Mouse (Mus musculus): ENCODE measurements around the gene Gmppa.

Gene Gmppa

DNA sequence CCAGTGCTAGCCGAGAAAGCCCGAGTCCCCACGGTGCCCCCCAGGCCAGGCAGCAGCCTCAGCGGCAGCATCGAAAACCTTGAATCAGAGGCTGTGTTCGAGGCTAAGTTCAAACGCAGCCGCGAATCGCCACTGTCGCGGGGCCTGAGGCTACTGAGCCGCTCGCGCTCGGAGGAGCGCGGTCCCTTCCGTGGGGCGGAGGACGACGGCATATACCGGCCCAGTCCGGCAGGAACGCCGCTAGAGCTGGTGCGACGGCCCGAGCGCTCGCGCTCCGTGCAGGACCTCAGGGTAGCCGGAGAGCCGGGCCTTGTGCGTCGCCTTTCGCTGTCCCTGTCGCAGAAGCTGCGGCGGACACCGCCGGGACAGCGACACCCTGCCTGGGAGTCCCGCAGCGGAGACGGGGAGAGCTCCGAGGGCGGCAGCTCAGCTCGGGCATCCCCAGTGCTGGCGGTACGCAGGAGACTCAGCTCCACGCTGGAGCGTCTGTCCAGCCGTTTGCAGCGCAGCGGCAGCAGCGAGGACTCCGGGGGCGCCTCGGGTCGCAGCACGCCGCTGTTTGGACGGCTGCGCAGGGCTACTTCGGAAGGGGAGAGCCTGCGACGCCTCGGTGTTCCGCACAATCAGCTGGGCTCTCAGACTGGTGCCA is 12.8 kb upstream of the Gmppa start:
- no peak for DNase-seq (ENCODE audit: low read depth, low spot score)

DNA sequence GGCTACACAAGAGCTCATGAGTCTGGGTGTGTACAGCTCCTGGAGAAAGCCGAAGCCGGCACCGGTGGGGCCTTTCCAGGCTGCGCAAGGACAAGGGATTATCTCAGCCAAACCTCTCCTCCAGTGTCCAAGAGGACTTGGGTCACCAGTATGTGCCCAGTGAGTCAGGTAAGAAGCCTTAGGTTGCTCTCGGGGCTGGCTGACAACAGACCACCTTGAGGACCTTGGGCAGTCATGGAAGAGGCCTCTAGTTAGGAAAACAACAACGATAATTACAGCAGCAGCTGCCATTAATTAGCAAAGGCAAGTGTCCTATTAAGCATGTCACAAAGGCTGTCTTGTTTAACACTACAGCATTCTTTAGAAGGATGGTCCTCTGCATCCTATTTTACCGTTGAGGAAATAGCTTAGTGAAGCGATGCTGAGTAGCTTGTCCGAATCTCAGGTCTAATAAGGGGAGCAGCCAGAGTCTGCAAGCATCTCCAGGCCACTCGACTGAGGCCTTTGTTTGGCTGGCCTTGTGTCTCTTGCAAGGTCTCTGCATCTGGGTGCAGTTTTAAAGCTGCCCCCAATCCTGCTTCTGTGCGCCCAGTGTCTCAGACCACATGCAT is 11.8 kb upstream of the Gmppa start:
- no peak for DNase-seq (ENCODE audit: low read depth, low spot score)

DNA sequence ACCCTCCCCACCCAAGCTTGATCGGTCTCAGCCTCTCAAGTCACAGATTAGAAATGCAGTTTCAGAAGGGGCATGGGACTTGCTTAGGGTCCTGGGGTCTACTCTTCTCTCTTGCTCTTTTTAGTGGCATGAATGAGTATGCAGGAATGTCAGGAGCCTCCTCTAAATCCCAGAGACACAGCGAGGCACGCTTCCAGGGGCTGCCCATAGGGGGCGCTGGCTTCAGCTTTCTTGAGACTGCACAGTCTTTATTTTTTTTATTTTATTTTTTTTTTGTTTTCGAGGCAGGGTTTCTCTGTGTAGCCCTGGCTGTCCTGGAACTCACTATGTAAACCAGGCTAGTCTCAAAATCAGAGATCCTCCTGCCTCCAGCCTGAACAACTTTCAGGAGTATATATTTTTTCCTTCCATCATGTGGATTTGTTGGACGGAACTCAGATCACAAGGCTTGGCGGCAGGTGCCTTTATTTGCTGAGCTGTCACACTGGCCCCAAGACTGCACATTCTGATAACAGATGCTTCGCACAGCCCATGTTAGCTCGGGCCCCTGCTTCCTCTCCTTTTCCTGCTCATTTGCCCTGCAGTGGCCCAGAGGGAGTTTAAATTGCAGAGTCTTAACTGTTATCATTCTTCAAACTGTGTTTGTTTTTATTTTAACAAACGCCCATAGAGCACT is 9.8 kb upstream of the Gmppa start:
- DNase-seq (ENCODE audit: low read depth, low spot score) = peak; percentile 91

DNA sequence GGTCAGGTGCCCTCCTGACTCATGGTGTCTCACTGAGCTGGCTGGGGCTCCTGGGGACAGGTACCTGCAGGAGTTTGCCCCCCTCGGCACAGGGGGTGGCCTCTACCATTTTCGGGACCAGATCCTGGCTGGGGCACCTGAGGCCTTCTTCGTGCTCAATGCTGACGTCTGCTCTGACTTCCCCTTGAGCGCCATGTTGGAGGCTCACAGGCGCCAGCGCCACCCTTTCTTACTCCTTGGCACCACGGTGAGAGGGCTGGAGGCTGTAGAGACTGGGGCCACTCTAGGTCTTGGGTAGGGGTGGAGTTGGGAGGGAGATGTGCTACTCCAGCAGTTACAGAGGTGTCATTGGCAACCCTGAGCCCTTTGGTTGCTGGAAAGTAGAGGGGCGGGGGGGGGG is 3.1 kb downstream of the Gmppa start:
- DNase-seq (ENCODE audit: low read depth, low spot score) = no peak

DNA sequence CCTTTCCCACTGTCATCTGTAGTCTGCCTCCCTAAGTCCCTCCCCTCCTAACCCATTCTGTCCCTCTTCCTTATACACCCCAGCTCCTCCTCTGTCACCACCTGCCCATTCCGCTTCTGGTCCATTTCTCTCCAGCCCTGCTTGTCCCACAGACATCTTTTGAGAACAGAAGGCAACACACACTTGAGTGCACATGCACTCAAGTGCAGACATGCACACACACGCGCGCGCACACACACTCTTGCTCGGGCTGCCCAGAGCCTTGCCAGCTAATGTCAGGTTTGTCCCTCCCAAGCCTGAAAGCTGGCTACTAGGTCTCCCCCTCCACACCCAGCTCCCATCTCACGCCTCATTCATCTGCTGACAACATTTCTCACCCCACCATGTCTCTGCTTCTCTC is 4.9 kb downstream of the Gmppa start:
- DNase-seq (ENCODE audit: low read depth, low spot score) = no peak

DNA sequence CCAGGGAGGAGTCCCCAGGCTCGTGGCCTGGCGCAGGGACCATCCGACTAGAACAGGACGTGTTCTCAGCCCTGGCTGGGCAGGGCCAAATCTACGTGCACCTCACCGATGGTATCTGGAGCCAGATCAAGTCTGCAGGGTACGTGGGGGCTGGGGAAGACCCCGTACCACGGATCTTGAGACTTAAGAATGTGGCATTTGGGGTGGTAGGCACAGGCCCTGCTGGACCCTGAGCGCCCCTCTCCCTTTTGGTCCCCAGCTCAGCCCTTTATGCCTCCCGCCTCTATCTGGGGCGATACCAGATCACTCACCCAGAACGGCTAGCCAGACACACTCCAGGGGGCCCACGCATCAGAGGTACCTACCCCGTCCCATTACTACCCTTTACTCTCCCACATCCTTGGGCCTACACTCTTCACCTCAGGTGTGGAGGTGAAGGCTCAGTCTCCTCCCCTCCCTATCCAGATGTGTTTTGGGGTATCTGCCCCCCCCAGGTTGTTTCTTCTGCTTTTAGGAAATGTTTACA is 5.8 kb downstream of the Gmppa start:
- DNase-seq (ENCODE audit: low read depth, low spot score) = no peak

DNA sequence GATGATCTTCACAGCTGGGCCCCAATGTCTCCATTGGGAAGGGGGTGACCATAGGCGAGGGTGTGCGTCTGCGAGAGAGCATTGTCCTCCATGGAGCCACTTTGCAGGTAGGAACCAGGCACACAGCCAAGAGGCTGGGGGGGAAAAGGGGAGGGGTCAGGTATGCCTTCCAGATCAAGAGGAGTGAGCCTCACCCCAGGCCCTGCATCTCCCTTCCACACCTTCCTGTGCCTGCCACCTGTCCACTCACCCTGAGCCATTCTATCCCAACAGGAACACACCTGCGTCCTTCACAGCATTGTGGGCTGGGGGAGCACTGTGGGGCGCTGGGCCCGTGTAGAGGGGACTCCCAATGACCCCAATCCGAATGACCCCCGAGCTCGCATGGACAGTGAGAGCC is 6.4 kb downstream of the Gmppa start:
- no peak for DNase-seq (ENCODE audit: low read depth, low spot score)

DNA sequence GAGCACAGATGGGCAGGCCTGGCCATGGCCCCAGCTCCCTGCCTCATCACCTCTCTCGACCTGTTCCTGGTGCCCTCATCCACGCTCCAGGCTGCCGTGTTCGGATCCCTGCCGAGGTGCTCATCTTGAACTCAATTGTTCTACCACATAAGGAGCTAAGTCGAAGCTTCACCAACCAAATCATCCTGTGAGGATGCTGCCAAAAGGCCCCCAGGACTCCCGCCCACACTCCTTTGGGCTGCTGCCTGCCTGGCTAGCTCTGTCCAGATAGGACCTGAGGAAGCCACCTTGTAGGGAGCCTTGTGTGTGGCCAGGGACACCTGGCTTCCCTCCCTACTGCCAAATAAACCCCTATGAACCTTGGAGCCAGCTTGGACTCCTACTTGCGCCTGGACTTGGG is 7.1 kb downstream of the Gmppa start:
- DNase-seq (ENCODE audit: low read depth, low spot score) = peak; percentile 58

DNA sequence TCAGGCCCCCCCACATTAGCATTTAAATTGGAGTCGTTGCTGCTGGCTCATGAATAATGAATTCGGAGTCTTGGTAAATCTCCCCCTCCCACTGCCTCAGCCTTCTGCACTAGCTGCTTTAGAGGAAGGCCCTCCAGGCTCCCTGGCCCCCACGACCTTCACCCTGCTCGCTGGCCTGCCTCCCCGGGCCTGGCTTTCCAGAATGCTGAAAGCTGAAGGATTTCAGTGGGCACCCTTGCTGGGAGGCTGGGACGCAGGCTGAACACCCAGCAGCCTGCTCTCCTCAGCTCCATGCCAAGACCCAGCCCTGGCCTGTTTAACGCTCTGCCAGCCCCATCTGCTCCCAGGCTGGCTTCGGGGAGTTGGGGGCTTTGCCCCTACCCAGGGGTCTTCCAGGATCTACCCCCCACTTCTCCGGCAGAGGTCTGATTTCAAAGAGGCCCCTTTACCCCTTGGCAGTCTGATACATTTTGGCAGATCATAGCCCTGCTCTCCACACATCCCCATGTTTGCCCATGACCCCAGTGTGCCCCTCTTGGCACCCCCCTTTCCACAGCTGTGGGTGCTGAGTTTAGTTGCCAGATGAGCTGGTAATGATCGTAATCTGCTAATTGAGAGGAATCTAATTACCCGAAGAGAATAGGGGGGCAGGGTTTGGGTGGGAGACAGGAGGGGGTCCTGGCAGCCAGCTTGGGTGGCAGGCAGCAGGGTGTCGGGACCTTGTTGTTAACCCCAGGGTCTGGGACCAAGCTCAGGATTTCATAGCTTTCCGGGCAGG is 7.7 kb downstream of the Gmppa start:
- peak; percentile 88 for DNase-seq (ENCODE audit: low read depth, low spot score)

DNA sequence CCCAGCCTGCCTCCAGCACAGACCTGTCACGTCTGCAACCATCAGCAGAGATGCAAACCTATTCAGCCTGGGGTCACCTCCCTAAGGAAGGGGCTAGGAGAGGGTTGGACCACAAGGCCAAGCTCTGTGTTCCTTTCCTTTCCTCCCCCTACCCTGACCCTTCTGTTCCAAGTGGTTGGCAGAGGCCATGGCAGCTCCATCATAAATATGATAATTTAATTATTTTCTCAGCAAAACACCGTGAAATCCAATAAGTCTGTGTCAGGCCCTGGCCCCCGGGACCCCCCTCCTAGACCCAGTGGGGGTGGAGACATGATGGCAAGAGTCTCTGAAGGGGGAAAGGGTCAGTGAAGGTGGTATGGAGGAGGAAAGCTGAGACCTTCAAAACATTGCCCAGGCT is 8.5 kb downstream of the Gmppa start:
- DNase-seq (ENCODE audit: low read depth, low spot score) = no peak

DNA sequence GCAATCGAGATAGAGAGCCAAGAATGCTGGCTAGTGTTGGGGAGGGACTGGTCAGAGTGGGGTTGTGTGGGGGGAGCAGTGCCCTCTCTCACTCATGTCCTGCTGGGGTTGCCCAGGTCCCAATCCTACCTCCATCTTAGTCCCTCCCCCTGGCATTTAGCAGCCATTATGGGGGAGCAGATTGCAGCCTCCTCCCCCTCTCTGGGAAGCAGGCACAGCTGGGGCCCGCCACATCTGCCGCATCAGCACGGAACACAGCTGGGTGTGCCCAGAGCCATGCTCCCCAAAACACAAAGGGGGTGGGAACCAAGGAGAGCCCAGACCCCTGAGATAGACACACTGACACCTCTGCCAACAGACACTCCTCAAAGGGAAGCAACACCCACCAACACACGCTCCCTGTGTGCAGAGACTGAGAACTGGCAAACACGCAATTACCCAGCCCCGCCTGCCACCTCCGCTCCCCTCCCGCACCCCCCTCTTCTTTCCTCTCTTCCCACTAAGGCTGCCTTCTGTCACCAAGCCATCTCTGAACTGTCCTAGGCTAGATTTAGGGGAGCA is 9.5 kb downstream of the Gmppa start:
- DNase-seq (ENCODE audit: low read depth, low spot score) = no peak

DNA sequence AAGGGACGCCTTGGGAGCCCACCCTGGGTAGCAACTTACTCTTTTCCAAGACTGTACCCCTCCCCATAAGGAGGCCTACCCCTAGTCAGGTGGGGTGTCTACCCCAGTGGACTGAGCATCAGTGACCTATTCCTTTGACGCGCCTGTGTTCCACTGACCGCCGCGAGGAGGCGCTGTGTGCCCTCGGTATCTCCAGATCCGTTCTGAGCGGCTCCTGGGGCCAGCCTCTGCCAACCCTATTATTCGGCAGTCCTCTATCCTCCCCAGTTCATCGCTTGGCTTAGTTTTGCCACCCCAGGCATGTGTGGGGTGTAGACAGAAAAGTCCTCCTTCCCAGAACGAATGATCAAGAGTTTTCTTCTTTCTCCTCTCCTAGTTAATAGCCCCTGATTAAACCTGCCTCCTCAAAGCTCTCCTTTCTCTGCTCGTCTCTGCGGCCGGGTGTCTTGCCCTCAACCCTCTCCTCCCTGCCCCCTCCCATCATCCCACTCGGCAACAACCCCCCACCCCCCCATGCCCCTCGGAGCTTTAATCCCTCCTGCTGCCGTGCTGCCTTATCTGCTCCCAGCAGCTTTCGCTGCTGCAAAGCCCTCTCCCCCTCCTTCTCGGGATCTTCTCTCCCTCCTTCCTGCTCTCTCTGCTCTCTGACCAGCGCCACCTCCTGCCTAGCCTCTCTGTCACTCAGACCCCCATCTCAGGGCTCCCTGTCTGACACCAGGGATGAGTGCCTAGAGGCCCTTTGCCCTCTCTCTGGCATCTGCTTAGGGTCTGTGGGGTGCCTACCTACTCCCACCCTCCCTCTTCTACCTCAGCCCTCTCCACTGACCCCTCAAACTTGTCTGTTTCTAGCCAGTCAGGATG is 10.3 kb downstream of the Gmppa start:
- peak; percentile 76 for DNase-seq (ENCODE audit: low read depth, low spot score)

DNA sequence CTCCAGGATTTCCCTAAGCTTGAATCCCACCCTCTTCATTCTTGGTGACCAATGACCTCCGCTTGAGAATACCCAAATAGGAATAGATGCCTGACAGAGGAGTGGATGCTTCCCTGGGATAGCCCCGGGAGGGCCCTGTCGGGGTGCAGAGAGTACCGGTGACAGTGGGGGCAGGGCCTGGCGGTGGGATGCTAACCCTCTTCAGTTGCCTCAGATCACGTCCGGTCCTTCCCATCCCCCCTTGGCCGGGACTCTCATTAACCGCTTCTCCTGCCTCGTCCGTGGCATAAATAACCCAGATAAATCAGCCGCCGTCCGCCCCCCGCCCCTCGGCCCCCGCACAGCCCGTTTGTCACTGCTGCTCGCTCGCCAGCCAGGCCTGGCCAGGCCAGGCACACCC is 10.9 kb downstream of the Gmppa start:
- DNase-seq (ENCODE audit: low read depth, low spot score) = no peak

DNA sequence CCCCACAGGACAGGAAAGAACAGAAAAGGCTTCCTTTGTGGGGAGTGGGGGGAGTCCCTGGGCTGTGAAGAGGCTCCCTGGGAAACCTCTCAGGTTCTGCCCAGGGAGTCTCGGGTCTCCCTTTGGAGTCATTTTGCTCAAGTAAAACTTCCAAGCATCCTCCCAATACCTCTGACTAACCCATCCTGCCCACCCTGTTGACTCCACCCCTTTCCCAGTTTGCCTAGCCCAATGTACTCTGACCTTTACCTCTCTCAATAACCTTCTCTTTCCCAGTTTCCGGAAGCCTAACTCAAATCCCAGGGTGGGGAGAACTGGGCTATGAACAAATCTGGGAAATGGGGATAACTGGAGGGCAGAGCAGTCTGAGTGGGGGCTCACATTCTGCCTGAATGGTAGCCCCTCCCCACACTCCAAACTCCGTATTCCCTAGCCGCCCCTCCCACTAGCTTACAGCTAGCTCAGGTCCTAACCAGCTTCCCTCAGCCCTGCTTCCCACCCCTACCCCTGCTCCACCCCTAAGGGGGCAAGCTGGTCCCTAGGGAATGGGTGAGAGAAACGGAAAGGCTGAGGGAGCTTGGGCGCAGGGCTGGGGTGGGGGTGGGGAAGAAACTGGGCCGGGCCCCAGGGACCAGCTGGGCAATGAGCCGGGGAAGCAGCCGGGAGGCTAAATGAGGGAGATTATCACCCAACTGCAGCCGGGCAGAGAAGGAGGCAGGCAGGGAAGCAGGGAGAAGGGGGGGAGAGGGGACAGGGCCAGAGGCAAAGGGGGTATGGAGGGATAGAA is 11.7 kb downstream of the Gmppa start:
- DNase-seq (ENCODE audit: low read depth, low spot score) = peak; percentile 96

DNA sequence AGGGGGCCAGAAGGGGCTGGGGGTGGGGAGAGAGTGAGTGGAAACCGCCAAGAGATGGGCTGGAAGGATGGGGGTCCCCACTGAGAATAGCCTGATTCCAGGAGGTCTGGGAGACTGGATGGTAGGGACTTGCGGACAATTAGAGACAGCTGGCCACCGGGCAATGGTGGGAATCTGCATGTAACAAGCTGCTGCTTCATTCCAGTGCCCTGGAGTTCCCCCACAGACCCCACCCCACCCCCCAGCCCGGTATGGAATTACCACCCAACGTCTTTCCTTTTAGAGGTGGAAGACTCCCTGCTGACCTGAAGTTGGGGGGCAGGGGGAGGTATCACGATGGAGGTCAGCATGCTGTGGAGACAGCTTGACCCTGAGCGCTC is 12.3 kb downstream of the Gmppa start:
- DNase-seq (ENCODE audit: low read depth, low spot score) = peak; percentile 55

DNA sequence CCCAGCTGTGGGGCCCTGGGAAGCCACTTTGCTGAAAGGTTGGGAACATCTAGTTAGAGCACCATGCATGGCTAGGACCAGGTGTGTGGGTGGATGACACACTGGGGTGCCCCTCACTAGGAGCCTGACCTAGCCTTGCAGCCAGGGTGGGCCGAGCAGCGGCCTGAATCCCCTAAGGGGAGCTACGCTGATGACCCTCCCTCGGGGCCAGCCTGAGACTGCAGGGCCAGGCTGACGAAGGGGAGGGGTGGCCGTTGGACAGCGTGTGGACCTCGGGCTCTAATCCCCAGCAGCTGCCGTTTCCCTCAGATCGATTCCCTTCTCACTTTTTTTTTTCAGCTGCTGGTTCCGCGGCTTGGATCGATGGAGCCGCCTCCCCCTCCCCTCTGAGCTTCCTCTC is 13.2 kb downstream of the Gmppa start:
- DNase-seq (ENCODE audit: low read depth, low spot score) = no peak

DNA sequence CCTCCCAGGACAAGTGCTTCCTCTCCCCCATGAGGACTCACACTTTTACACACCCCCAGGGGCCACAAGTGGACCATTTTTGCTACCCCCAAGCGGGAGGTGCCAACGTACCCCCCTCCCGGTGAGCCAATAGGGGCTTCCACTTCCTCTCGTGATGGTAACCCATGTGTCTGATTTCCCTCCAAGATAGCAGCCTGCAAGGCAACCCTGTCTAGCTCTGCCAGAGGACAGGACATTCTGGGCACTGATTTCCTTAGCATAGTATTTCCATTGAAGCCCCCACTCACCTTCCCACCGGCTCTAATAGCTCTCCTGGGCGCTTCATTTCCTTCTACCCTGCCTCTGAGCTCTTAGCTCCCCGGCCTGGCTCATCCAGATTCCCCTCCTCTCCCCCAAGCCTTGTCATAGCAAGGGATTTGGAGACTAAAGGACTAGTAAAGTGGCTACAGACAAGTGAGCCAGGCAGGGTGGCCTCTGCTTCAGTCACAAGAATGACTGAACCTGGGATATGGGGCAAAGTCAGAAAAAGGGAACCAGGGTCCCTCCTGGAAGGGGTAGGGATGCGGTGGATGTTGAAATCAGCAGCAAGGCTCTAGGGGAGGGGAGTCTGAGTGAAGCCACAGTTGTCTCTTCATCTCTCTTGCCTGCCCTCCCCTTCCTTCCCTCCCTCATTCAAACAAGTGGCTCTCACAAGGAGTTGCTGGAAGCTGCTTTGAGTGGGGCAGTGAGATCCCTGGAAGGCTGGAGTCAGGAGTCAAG is 13.8 kb downstream of the Gmppa start:
- DNase-seq (ENCODE audit: low read depth, low spot score) = peak; percentile 47

DNA sequence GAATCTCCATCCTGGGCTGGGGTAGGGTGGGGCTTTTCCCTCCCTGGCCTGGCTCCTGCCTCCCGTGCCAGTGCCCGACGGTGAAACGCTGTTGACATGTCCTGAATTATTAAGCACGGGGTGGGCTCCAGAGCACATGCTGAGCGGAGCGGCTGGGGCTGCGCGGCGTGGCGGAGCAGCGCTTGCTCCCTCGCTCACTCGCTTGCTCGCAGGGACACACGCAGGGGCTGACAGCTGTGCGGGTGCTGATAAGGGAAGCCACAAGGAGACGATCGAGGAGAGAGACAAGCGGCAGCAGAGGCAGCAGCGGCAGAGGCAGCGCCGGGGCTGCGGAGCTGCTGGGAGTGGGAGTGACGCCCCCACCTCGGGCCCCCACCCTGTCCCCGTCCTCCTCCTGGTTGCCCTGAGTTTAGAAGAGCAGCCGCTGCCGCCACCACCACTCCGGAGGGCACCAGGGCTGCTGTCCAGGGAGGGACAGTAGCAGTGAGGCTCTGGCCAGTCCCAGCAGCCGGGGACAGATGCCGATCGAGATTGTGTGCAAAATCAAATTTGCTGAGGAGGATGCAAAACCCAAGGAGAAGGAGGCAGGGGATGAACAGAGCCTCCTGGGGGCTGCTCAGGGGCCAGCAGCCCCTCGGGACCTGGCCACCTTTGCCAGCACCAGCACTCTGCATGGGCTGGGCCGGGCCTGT is 14.7 kb downstream of the Gmppa start, which contains the start of gene Asic4:
Gene Asic4, plus strand, starts transcription at position 123 of the 692 bp plus-strand sequence.
- no peak for DNase-seq (ENCODE audit: low read depth, low spot score)

DNA sequence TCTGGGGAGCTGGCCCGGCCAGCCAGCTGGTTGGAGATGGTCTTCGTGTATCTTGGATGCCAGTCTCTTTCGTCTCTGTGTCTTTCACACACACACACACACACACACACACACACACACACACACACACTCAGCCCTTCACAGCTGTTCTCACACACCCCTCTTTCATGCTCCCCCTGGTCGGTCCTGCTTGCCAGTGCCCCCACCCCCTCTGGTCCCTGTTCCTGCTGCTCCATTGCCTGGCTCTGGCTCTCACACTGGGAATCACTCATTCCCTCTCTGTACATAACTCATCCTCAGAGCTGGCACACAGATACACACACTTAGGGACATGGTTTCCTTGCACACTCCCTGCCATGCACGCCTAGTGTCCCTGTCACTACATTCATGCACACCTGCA is 16.2 kb downstream of the Gmppa start:
- no peak for DNase-seq (ENCODE audit: low read depth, low spot score)

Measured in ES-CJ7 (cell line).